Mouse (Mus musculus) bone marrow macrophage, adult 2 months (primary cell): ENCODE data around the gene Pomgnt2.

Experiments
- CTCF ChIP-seq: IDR thresholded peaks from 2 replicates; pipeline ENCODE4 v1.5.1; 2012; ENCODE audit warnings: low read depth, mild to moderate bottlenecking, low read length, moderate library complexity
- POLR2A ChIP-seq: IDR thresholded peaks from 2 replicates; pipeline ENCODE4 v1.6.1; 2012; ENCODE audit warnings: mild to moderate bottlenecking, low read depth, low read length, borderline replicate concordance

DNA sequence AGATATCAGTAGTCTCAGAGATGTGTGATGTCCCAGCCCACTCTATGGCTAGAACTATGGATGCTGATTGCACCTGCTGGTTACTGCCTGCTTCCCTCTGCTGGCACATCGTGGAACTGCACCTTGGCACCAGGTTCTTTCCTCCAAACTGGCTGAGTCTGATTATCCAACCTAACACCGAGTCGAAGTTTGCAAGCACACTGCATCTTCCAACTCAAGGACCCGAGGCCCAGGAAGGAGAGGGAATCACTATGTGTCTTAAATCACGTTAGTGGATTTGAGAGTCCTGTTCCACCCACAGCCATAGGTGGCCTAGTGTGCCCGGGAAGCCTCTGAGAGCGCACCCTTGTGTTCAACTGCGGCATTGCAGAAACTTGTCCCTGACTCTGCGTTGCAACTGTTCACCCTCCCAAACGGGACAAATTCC is 17.3 kb upstream of the Pomgnt2 start:
- TF ChIP-seq CTCF (peak; percentile 99), POLR2A (no peak)
